Mouse (Mus musculus) forebrain, embryonic 14.5 days (tissue): ENCODE measurements at regions not wholly inside any gene's neighbourhood (a gene's known extent, or its start where the extent isn't known, plus 50 kb on each side); places are given as distances from the start of the nearest gene placed in this dataset.

Experiments used
- ATAC-seq: fragments of 200-750 bp; cut with Nextera tagmentation; 2 replicates; pipeline ENCODE4 v1.8.0; 2017; ENCODE audit warnings: mild to moderate bottlenecking, moderate library complexity
- DNase-seq: peaks from one replicate; pipeline ENCODE4 v3.0.0-alpha.2; 2015; ENCODE audit warnings: low spot score
- H3K27ac ChIP-seq: fragments of 300-500 bp; sonication (generic); 2 replicates; pipeline ENCODE4 v1.5.1; 2014; ENCODE audit warnings: low read depth, mild to moderate bottlenecking, control low read depth, low read length, moderate library complexity
- H3K27me3 ChIP-seq: fragments of 300-500 bp; sonication (generic); replicated peaks from 2 replicates; pipeline ENCODE4 v1.6.1; 2014; ENCODE audit warnings: low read length, control low read depth, mixed read lengths; ENCODE audit not compliant: control insufficient read depth, insufficient read depth
- H3K36me3 ChIP-seq: fragments of 300-500 bp; sonication (generic); 2 replicates; pipeline ENCODE4 v1.6.1; 2014; ENCODE audit warnings: low read length, control low read depth; ENCODE audit not compliant: control insufficient read depth, insufficient read depth
- H3K4me1 ChIP-seq: fragments of 300-500 bp; sonication (generic); 2 replicates; pipeline ENCODE4 v1.6.1; 2014; ENCODE audit warnings: antibody characterized with exemption, low read length, control low read depth; ENCODE audit not compliant: control insufficient read depth, insufficient read depth
- H3K4me2 ChIP-seq: fragments of 300-500 bp; sonication (generic); 2 replicates; pipeline ENCODE4 v1.6.1; 2014; ENCODE audit warnings: mild to moderate bottlenecking, control low read depth, low read length
- H3K4me3 ChIP-seq: fragments of 300-500 bp; sonication (generic); 2 replicates; pipeline ENCODE4 v1.5.1; 2014; ENCODE audit warnings: low read depth, low read length, control low read depth
- H3K9ac ChIP-seq: fragments of 300-500 bp; sonication (generic); 2 replicates; pipeline ENCODE4 v1.6.1; 2014; ENCODE audit warnings: mild to moderate bottlenecking, low read length, control low read depth, moderate library complexity
- H3K9me3 ChIP-seq: fragments of 300-500 bp; sonication (generic); replicated peaks from 2 replicates; pipeline ENCODE4 v1.6.1; 2016; ENCODE audit warnings: low read length, control low read depth, mixed read lengths; ENCODE audit not compliant: control insufficient read depth
- WGBS: fragments of 180-500 bp; shearing (Covaris S2); extraction: QIAGEN DNeasy Blood & Tissue Kit; methylation state at CpG from one replicate; pipeline ENCODE4 v1.1.7; 2014; 5-methylcytosine and 5-hydroxymethylcytosine counted together

DNA sequence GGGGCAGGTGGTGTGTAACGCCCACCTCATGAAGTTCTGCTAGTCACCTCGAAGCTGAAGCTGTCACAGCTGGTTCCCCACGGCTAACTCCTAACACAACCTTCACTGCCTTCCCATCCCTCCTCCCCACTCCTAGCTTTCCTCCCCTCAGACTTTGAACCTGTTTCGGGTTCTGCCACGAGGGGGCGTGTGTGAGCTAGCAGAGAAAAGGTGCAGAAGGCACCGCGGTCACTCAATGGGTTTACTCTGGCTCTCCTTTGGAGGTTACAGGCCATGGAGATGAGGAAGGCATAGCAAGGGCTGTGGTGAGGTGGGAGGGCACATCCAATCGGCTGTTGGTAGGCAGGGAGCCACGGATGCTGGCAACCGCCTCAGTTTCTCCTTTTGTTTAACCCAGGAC is 437.3 kb downstream of the Ptpru start:
- H3K27ac ChIP-seq: no peak overlapping the region
- no peaks in the 10 kb centered on the region for H3K36me3 ChIP-seq
- H3K4me3 ChIP-seq: no peak overlapping the region
- H3K4me2 ChIP-seq: no peak overlapping the region
- no peaks in the 10 kb centered on the region for H3K9me3 ChIP-seq
- ATAC-seq (no peak), DNase-seq (peak; percentile 52)
- no peak overlapping the region for H3K9ac ChIP-seq
- H3K27me3 ChIP-seq: no peaks in the 10 kb centered on the region
- 25% methylated on average over 11 of the region's 11 CpGs for WGBS
- H3K4me1 ChIP-seq: peaks cover 6% of the 10 kb centered on the region

DNA sequence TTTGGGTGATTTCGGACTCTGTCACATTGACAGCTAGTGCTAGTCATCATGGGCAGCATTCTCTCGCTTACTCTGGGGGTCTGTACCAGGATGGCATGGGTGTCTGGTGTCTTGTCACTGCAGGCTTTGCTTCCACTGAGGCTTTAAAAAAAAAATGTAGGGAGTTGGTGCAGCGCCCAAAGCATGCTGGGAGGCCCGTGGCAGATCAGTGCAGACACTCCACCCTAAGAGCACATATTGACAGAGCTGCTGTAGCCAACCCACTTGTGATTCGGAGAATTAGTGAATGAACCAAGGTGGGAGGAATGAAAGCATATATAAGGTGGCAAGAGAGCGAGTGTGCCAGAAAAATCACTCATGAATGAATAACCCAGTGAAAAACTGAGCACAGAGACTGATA is 436.8 kb downstream of the Ptpru start:
- ATAC-seq (no peak), DNase-seq (no peak)
- 88% methylated on average over 6 of the region's 6 CpGs for WGBS
- Histone ChIP-seq H3K27ac (no peak overlapping the region), H3K4me1 (peaks cover 10% of the 10 kb centered on the region), H3K4me2 (no peak overlapping the region), H3K27me3 (no peaks in the 10 kb centered on the region), H3K4me3 (no peak overlapping the region), H3K36me3 (no peaks in the 10 kb centered on the region), H3K9me3 (no peaks in the 10 kb centered on the region), H3K9ac (no peak overlapping the region)

DNA sequence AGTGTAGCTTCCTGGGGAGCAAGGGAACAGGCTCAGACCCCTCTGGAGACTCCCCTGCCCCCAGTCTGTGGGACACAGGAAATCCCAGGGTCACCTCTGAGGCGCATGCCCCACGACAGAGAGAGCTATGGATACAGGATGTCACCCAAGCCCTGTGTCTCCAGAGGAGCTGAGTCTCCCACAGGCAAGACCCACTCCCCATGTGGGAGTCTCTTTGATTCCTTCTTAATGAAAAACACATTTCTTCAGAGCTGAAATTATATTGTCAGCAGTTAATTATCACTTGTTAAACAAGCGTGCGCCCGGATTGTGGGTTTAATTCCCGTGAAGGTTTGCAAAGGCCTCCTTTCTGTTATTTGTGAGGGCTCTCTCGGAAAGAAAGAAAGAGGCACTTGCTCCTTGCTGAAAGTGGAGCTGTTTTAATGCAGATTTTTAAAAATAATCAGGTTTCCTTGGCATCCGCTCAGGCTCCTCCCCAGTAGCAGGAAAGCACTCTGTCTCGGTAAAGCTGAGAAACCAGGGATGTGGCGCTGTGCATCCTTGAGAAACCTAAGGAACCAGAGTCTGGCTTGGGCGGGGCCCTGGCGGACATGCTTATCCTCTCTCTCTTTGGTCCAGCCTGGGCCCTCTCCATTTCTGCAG is 432.6 kb downstream of the Ptpru start:
- Histone ChIP-seq H3K4me2 (no peak overlapping the region), H3K4me1 (peaks cover 10% of the 10 kb centered on the region), H3K4me3 (no peak overlapping the region), H3K27ac (peak overlapping the region; percentile 65), H3K27me3 (no peaks in the 10 kb centered on the region), H3K36me3 (no peaks in the 10 kb centered on the region), H3K9me3 (no peaks in the 10 kb centered on the region), H3K9ac (no peak overlapping the region)
- WGBS: 27% methylated on average over 12 of the region's 12 CpGs
- peak; percentile 67 for DNase-seq
- ATAC-seq: peak; percentile 34; the same call in 1 of the 2 replicates

DNA sequence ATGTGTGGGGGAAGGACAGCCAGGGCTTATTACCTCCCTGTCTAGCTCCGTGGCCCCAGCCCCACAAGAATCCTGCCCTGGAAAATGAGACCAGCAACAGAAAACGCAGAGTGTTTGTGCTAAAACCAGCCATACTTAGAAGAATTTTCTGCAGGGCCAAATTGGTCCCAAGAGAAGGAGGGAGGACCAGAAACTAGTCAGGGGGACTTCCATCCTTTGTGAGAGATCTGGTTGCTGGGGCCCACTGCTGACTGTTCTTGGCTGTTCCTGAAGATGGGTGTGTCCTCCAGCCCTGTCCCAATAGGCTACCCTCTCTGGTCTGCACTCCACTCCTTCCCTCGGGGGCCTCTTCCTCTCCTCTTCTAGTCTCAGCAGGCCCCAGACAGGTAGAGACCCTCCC is 430.6 kb downstream of the Ptpru start:
- Histone ChIP-seq H3K27me3 (no peaks in the 10 kb centered on the region), H3K4me2 (no peak overlapping the region), H3K9me3 (no peaks in the 10 kb centered on the region), H3K4me1 (peaks cover 15% of the 10 kb centered on the region), H3K4me3 (no peak overlapping the region), H3K36me3 (no peaks in the 10 kb centered on the region), H3K27ac (no peak overlapping the region), H3K9ac (no peak overlapping the region)
- DNase-seq (no peak), ATAC-seq (no peak)
- WGBS: 57% methylated on average over 3 of the region's 3 CpGs

DNA sequence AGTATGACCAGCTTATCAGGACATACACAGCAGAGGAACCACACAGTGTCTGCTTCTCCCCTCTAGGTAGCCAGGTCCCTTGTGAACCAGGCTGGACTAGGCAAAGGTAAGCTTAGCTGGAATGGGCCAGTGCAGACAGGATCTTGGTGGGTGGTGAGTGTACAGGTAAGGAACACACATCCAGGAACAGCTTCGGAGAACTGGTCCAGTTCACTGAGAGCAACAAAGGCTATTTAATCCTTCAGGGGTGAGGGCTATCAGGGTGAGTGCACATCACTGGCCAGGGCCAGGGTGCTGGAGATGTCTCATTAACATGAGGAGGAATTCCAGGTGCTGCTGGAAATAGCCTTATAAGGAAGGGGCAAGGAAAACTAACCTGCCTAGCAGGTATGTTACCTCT is 429.4 kb downstream of the Ptpru start:
- 96% methylated on average over 1 of the region's 1 CpGs for WGBS
- no peaks in the 10 kb centered on the region for H3K36me3 ChIP-seq
- no peak overlapping the region for H3K4me3 ChIP-seq
- H3K9me3 ChIP-seq: no peaks in the 10 kb centered on the region
- H3K4me2 ChIP-seq: no peak overlapping the region
- no peak overlapping the region for H3K27ac ChIP-seq
- ATAC-seq (no peak), DNase-seq (no peak)
- H3K27me3 ChIP-seq: no peaks in the 10 kb centered on the region
- peaks cover 19% of the 10 kb centered on the region for H3K4me1 ChIP-seq
- no peak overlapping the region for H3K9ac ChIP-seq

DNA sequence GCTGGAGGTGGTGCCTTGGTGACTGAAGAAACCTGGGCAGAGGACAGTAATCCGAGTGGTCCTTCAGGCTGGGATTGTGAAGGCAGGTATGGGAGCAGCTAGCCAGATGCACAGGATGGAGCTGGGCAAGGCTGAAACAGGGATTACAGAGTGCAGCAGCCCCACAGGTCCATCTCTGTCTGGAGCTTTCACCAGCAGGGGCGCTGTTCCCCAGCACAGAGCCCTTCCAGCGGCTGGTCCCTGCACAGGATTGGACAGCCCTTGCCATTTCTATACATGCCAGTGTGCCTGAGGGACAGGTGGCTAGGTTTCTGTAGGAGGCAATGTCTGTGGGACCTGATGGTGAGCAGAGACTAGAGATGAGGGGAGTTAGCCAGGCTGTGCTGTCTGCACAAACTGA is 428.3 kb downstream of the Ptpru start:
- Histone ChIP-seq H3K4me2 (no peak overlapping the region), H3K4me3 (no peak overlapping the region), H3K9me3 (no peaks in the 10 kb centered on the region), H3K36me3 (no peaks in the 10 kb centered on the region), H3K27ac (no peak overlapping the region), H3K9ac (no peak overlapping the region), H3K27me3 (no peaks in the 10 kb centered on the region), H3K4me1 (peaks cover 19% of the 10 kb centered on the region)
- WGBS: 24% methylated on average over 3 of the region's 3 CpGs
- ATAC-seq (0 out of 2 replicates have a peak, but pooled peaks have one; percentile 26), DNase-seq (peak; percentile 52)

DNA sequence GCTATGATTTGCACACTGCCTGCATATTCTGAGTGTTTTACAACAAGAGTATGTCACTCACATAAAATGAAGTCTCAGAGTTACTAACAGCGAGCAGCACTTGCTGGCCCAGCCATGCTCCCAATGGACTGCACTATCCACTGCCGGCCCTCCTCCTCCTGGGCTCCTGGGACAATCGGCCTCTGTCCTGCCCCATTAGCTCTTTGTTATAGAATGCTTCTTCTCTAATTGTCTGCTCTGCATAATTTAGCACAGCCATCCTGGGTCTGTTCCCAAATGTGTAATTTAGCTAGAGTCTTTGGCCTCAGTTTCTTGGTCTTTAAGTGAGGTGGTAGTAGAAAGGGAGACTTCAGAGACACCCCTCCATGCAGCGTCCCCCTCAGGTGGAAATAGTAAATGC is 426.2 kb downstream of the Ptpru start:
- no peaks in the 10 kb centered on the region for H3K27me3 ChIP-seq
- no peak overlapping the region for H3K27ac ChIP-seq
- peaks cover 12% of the 10 kb centered on the region; the same call in 1 of the 2 replicates for H3K4me1 ChIP-seq
- ATAC-seq (no peak), DNase-seq (no peak)
- WGBS: 23% methylated on average over 4 of the region's 4 CpGs
- no peak overlapping the region for H3K9ac ChIP-seq
- no peaks in the 10 kb centered on the region for H3K36me3 ChIP-seq
- H3K4me2 ChIP-seq: no peak overlapping the region
- H3K4me3 ChIP-seq: no peak overlapping the region
- no peaks in the 10 kb centered on the region for H3K9me3 ChIP-seq

DNA sequence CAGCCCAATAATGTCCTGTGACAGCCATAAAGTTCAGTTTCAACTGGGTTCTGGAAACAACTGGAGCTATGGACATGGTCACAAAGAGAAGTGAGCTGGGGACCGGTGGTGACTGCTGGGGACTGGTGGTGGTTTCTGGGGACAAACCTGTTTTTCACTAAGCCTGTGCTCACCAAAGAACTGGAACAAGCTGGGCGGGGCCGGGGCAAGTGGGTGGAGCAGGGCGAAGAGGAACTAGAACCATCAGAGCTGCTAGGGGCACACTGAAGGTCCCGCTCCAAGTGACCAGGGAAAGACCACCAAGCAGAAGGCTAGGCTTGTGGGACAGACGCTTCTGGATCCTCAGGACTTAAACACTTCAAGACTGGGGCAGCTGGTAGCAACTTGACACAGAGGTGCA is 424.7 kb downstream of the Ptpru start:
- Histone ChIP-seq H3K9me3 (no peaks in the 10 kb centered on the region), H3K4me1 (peaks cover 15% of the 10 kb centered on the region; the same call in 1 of the 2 replicates), H3K36me3 (no peaks in the 10 kb centered on the region), H3K9ac (no peak overlapping the region), H3K4me3 (no peak overlapping the region), H3K27me3 (no peaks in the 10 kb centered on the region), H3K27ac (no peak overlapping the region), H3K4me2 (no peak overlapping the region)
- 88% methylated on average over 6 of the region's 6 CpGs for WGBS
- ATAC-seq (no peak), DNase-seq (no peak)

DNA sequence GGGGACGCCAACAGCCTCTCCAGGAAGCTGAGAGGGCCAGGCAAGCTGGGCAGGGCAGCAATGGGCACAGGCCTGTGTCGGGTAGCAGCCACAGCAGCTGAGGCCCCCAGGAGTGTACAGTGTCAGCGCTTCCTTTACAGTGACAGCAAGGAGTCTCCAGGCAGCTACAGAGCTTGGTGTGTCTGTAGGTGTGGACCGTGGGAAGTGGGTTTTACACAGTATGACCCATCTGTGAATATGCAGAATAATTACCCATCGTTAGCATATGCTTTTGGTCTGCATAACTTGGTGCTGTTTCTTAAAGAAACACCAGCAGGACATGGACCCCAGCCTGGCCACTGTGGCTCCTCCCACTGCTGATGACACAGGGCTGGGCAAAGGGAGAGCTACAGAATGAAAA is 422.6 kb downstream of the Ptpru start:
- H3K9ac ChIP-seq: no peak overlapping the region
- no peaks in the 10 kb centered on the region for H3K36me3 ChIP-seq
- no peaks in the 10 kb centered on the region for H3K27me3 ChIP-seq
- no peak overlapping the region for H3K27ac ChIP-seq
- no peak overlapping the region for H3K4me3 ChIP-seq
- ATAC-seq (no peak), DNase-seq (no peak)
- no peak overlapping the region for H3K4me2 ChIP-seq
- 68% methylated on average over 5 of the region's 5 CpGs for WGBS
- no peaks in the 10 kb centered on the region for H3K9me3 ChIP-seq
- peaks cover 15% of the 10 kb centered on the region; the same call in 1 of the 2 replicates for H3K4me1 ChIP-seq
